Mouse (Mus musculus) embryonic fibroblast, embryonic 13.5 days (primary cell): ENCODE measurements around the gene Mipep. TPM values are rescaled to one million over a fixed set of nuclear protein-coding genes. Genes with fewer than 3 reads are reported as not detected.

Experiments
- H3K27ac ChIP-seq: 2 replicates; pipeline ENCODE4 v1.5.1; 2012; ENCODE audit warnings: low read length, control low read depth, inconsistent platforms; ENCODE audit not compliant: insufficient read depth
- H3K4me1 ChIP-seq: 2 replicates; pipeline ENCODE4 v1.6.1; 2011; ENCODE audit warnings: low read length; ENCODE audit not compliant: control insufficient read depth, insufficient read depth
- H3K4me3 ChIP-seq: 2 replicates; pipeline ENCODE4 v1.5.1; 2011; ENCODE audit warnings: mild to moderate bottlenecking, control low read depth, low read length; ENCODE audit not compliant: insufficient read depth
- CTCF ChIP-seq: IDR thresholded peaks from 2 replicates; pipeline ENCODE4 v1.5.1; 2011; ENCODE audit warnings: mild to moderate bottlenecking, control low read depth, low read length, moderate library complexity, borderline replicate concordance; ENCODE audit not compliant: insufficient read depth
- POLR2A ChIP-seq: IDR thresholded peaks from 2 replicates; pipeline ENCODE4 v1.6.1; 2011; ENCODE audit warnings: low read depth, mild to moderate bottlenecking, control low read depth, low read length, moderate library complexity
- polyA plus RNA-seq: library from polyadenylated mRNA; stranded (reverse); fragments of >200 nt; gene quantifications from 2 replicates; pipeline ENCODE4 v1.2.4, GENCODE M21; 2011; ENCODE audit warnings: low read depth; ENCODE audit not compliant: missing spikeins, insufficient read length

Gene Mipep
- polyA plus RNA-seq, 1 experiment: 9.6 TPM

GRCm38 (mm10) chr14:60898086-60898667, 113.8 kb downstream of the Mipep start:
- no peak for TF ChIP-seq CTCF
- no peak for TF ChIP-seq POLR2A
- Histone ChIP-seq H3K27ac (no peak overlapping the region), H3K4me1 (no peaks in the 10 kb centered on the region), H3K4me3 (no peak overlapping the region)

- H3K4me1 ChIP-seq: peaks cover 5% of the 10 kb centered on the region
- no peak overlapping the region for H3K4me3 ChIP-seq
- no peak overlapping the region for H3K27ac ChIP-seq
- no peak for TF ChIP-seq POLR2A
- TF ChIP-seq CTCF: no peak
Measured at GRCm38 (mm10) chr14:60904501-60904900, 120.1 kb downstream of the Mipep start.

- H3K27ac ChIP-seq: no peak overlapping the region
- no peak overlapping the region for H3K4me3 ChIP-seq
- no peak for TF ChIP-seq CTCF
- no peak for TF ChIP-seq POLR2A
- H3K4me1 ChIP-seq: peaks cover 5% of the 10 kb centered on the region
Measured at GRCm38 (mm10) chr14:60906421-60907374, 122.3 kb downstream of the Mipep start.

GRCm38 (mm10) chr14:60909351-60909750, 125.0 kb downstream of the Mipep start:
- TF ChIP-seq POLR2A: no peak
- no peak for TF ChIP-seq CTCF

GRCm38 (mm10) chr14:60910506-60911444, 126.4 kb downstream of the Mipep start:
- TF ChIP-seq POLR2A: no peak
- no peak for TF ChIP-seq CTCF
- H3K4me3 ChIP-seq: no peak overlapping the region
- peaks cover 5% of the 10 kb centered on the region for H3K4me1 ChIP-seq
- no peak overlapping the region for H3K27ac ChIP-seq

More at GRCm38 (mm10) chr14:60909351-60909750, 125.0 kb downstream of the Mipep start:
- H3K27ac ChIP-seq: no peak overlapping the region
- peaks cover 5% of the 10 kb centered on the region for H3K4me1 ChIP-seq
- H3K4me3 ChIP-seq: no peak overlapping the region

GRCm38 (mm10) chr14:60912981-60913468, 128.7 kb downstream of the Mipep start:
- Histone ChIP-seq H3K4me1 (no peaks in the 10 kb centered on the region), H3K4me3 (no peak overlapping the region), H3K27ac (no peak overlapping the region)
- no peak for TF ChIP-seq POLR2A
- TF ChIP-seq CTCF: no peak

- no peak overlapping the region for H3K4me3 ChIP-seq
- TF ChIP-seq CTCF: no peak
- no peak for TF ChIP-seq POLR2A
- no peak overlapping the region for H3K27ac ChIP-seq
- H3K4me1 ChIP-seq: no peaks in the 10 kb centered on the region
Measured at GRCm38 (mm10) chr14:60916661-60917060, 132.3 kb downstream of the Mipep start.

GRCm38 (mm10) chr14:60926011-60926410, 141.6 kb downstream of the Mipep start:
- Histone ChIP-seq H3K27ac (no peak overlapping the region), H3K4me1 (no peaks in the 10 kb centered on the region), H3K4me3 (no peak overlapping the region)
- TF ChIP-seq POLR2A: no peak
- TF ChIP-seq CTCF: no peak

- no peaks in the 10 kb centered on the region for H3K4me1 ChIP-seq
- no peak overlapping the region for H3K27ac ChIP-seq
- TF ChIP-seq POLR2A (no peak), CTCF (no peak)
- H3K4me3 ChIP-seq: no peak overlapping the region
Measured at GRCm38 (mm10) chr14:60935705-60936104, 151.3 kb downstream of the Mipep start.
